Mouse (Mus musculus) ovary, postnatal 36 days (tissue): ENCODE data around the gene Aldh1a2.
A peak's percentile ranks its signal among the peaks of the same experiment; 100 is the strongest.

Experiments
- DNase-seq: peaks from one replicate; pipeline ENCODE4 v3.0.0; 2022; ENCODE audit warnings: low spot score, mixed read lengths

Aldh1a2 gene

GRCm38 (mm10) chr9:71215248-71216035, at the start of gene Aldh1a2:
Gene Aldh1a2 (plus strand): TSS chr9:71215789.
- DNase-seq: peak; percentile 75

GRCm38 (mm10) chr9:71166019-71166705, 49.4 kb upstream of the Aldh1a2 start:
- no peak for DNase-seq

DNA sequence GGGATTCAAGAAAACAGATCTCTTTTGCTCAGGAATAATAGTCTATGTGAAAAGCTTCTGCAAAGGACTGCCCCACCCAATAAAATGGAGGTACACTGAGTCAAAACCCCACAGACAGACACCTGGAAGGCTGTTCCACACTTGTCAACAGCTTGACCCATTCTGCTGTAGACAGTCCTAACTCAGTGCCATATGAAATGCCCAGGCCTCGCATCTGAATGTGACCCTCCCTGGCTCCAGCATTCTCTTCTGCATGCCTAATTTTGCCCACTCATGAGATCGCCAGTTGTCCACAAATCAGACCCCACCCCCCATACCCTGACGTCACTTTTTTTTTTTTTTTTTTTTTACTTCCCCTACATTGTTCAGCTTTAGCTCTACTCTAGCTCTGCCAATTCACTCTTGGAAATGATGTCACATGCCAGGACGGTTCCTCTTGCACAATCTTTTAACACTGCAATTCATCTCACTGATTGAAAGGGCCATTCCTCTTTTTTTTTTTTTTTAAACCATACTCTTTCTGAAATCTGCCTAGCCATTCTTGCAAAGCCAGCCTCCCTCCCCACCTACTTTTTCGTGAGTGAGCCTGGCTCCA, 48.6 kb upstream of the Aldh1a2 start:
- no peak for DNase-seq

DNA sequence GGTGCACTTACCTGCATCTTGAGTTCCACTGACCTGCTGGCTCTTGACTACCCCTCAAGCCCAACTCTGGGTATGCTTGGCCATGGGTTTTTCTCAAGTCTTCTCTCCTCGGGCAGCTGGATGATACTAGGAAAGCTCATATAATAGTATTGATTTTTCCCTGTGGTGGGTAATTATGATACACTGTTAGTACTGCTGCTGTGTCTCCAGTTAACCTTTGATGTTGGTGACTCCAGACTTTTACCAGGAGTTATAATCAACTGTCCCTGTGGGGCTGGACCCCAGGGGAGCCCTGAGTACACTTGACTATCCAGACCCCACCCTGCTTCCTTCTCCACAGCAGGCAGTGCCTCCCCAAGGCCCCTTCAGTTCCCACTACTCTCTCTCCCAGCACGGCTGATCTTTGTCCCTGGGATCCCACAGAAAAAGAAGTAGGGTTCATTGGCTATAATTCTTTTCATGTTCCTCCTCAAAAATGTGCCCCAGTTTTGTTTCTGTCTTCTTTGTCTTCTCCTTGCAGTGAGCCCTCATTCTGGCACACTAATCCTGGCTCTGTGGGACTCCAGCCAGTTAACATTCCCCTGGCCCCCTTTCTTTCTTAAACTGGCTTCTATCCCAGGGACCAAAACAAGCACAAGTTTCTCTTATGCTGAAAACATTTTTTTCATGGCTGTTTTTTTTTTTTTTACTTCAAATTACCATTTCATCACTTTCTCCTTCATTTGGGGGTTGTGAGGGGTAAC, 47.9 kb upstream of the Aldh1a2 start:
- no peak for DNase-seq

GRCm38 (mm10) chr9:71168511-71168910, 47.1 kb upstream of the Aldh1a2 start, which contains the start of gene Aqp9:
Gene Aqp9 (minus strand): TSS chr9:71168682.
- no peak for DNase-seq

GRCm38 (mm10) chr9:71173533-71173932, 42.1 kb upstream of the Aldh1a2 start:
- DNase-seq: no peak

GRCm38 (mm10) chr9:71174316-71174975, 41.1 kb upstream of the Aldh1a2 start:
- DNase-seq: no peak

GRCm38 (mm10) chr9:71175686-71176085, 39.9 kb upstream of the Aldh1a2 start:
- no peak for DNase-seq

GRCm38 (mm10) chr9:71179276-71179896, 36.2 kb upstream of the Aldh1a2 start:
- no peak for DNase-seq

DNA sequence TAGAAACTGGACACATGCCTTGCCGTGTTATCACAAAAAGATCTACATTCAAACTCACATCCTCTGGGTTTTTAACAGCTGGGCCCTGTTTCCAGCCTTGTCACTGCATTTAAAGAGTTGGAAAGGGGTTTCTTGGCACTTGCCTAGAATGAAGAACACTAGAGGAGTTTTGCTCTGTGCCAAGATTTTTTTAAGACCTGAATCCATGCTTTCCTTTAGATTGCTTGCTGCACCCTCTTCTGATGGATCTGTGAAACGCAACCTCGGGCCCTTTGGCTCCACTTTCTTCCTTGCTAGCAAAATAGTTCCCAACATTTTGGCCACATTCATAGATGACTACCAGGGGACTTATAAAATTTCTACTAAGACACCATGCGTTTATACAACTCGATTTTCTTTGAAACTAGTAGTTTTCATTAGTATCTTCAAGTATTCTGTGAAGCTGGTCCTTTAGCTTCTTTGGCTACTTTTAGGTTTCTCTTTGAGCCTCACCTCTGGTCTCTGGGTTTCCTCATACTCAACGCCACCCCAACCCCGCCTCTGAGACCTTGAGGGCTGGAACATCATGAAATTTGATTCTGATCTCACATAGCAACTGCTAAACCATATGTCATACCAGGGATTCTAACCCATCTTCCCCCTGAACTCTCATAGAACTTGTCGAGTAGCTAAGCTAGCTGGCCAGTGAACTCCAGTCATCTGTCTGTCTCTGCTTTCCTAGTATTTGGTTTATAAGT, 35.5 kb upstream of the Aldh1a2 start:
- DNase-seq: no peak

GRCm38 (mm10) chr9:71185285-71185684, 30.3 kb upstream of the Aldh1a2 start:
- no peak for DNase-seq

DNA sequence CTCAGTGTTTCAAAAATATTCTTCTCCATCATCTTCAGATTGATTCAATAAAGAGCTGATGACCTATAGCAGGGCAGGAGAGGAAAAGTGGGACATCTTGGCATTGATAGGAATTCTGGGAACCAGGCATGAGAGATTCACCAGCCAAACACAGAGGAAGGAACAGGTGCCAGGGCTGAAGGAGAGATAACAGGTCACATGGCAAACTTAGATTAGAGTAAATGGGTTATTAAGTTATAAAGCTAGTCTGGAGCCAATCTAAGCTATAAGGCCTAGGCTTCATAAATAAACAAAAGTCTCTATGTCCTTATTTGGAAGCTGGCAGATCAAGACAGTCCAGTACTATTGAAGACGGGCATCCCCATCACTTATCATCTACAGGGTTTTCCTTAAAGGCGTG, 29.8 kb upstream of the Aldh1a2 start:
- DNase-seq: no peak

- no peak for DNase-seq
These were observed 28.2 kb upstream of the Aldh1a2 start for GRCm38 (mm10) chr9:71187396-71187795.

DNA sequence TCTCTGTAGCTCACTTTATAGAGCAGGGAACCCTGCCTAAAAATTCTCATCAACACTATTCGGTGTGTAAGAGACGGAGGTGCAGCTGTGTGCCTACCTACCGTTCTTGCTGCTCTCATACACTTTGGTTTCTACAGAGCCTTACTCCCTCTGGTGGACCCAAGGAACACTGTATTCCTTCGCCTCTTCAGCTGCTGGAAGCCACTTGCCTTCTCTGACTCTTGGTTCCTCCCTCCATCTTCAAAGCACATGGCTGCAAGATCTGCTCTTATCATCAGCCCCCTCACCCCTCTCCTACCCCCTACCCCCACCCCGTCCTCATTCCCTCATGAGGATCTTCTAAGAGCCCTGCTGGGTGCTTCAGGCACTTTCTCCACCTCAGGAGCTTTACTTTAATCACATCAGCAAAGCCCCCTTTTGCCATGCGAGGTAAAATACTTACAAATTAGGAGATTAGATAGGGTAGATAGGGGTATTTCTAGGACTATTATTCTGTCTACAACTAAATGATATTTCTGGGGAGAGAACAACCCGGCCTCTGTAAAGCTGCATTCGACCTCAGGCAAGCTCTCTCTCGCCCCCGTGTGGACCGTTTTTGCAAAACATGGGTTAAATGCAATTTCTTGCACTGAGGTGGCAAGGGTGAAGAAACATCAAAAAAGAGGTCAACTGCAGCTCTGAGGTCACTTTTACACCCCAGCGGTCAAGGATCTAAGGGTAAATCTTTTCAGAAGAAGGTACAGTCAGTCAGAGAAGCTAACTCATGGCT, 26.8 kb upstream of the Aldh1a2 start:
- DNase-seq: peak; percentile 58

GRCm38 (mm10) chr9:71198826-71199225, 16.8 kb upstream of the Aldh1a2 start:
- no peak for DNase-seq

DNA sequence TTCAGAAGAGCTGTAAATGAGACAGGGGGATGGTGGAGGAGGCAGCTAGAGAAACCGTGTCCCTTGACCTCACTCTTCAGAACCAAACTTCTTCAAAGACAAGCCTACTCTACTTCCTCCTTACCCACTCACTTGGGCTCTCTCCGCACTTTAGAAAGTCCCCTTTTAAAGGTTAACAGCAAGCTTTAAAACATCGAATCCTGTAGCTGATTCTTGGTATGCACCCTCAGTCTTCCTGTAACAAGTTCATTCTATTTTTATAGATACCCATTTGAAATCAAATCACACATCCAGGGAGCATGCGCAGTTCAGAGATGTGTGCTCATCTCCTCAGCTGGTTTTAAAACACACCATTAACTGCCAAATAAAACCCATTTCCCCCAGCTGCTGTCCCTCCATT, 13.3 kb upstream of the Aldh1a2 start:
- no peak for DNase-seq

GRCm38 (mm10) chr9:71209299-71209698, 6.3 kb upstream of the Aldh1a2 start:
- no peak for DNase-seq

GRCm38 (mm10) chr9:71210870-71211269, 4.7 kb upstream of the Aldh1a2 start:
- peak; percentile 26 for DNase-seq

GRCm38 (mm10) chr9:71213636-71214035, 2.0 kb upstream of the Aldh1a2 start:
- DNase-seq: no peak
